Mouse (Mus musculus): Measurements from ENCODE around the gene Gsc. TPM values are rescaled to one million over a fixed set of nuclear protein-coding genes. Genes with fewer than 3 reads are reported as not detected.

Gsc gene
- total and polyA plus RNA-seq, 2 experiments: not detected

DNA sequence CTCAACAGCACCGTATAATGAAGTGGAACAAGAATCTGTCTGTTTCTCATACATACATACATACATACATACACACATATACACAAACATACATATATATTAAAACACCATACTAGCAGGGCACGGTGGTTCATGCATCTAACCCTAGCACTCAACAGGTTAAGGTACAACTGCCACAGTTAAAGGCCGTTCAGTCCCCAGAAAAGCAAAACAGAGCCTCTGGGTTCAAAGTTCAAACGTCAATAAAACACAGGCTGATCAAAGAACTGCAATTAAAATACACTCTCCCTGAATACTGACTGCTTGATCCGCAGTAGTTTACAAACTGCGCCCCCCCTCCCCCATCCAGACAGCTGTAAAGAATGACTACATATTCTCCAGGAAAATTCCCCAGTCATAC is 5.8 kb downstream of the Gsc start:
- Histone ChIP-seq H3K9ac (ENCODE audit: low read depth, low read length) (no peak overlapping the region), H3K27me3 (ENCODE audit: control insufficient read depth, insufficient read depth, low read length) (peaks cover 12% of the 10 kb centered on the region), H3K27ac (replicated peaks; ENCODE audit: insufficient read depth, low read depth, low read length) (no peak overlapping the region), H3K36me3 (ENCODE audit: control insufficient read depth, insufficient read depth, low read length) (no peaks in the 10 kb centered on the region), H3K4me3 (ENCODE audit: insufficient read depth, low read depth, low read length) (no peak overlapping the region), H3K4me1 (ENCODE audit: control insufficient read depth, insufficient read depth, low read length) (peaks cover 3% of the 10 kb centered on the region), H3K79me2 (ENCODE audit: control insufficient read depth, insufficient read depth, low read length) (no peaks in the 10 kb centered on the region)
- no peak for TF ChIP-seq CTCF (IDR thresholded peaks at IDR 0.05; ENCODE audit: low read depth, low read length)
- TF ChIP-seq POLR2A (IDR thresholded peaks at IDR 0.05; ENCODE audit: extremely low read depth, insufficient read depth, low read length): no peak
- DNase-seq (ENCODE audit: extremely low read depth, low read depth, low spot score): peak; percentile 73
- 20% methylated on average over 6 of the region's 6 CpGs for WGBS

DNA sequence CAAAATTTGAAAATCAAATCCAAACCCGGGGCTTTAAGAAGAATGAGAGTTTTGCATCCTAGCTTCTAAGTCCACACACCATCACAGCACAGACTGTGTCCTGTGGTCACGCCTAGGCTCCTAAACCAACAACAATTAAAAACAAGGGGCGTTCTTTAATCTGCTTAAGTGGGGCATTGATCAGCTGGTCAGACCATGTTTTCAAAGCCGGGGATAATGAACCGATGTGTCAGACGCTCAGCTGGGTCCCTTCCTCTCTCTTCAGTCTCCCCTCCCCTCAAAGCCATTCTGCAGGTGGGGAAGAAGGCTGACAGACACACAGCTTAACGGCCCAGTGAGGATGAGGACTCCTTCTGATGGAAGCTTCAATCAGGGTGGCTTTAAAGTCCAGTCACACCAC is 6.2 kb downstream of the Gsc start:
- no peak overlapping the region for H3K4me3 ChIP-seq (ENCODE audit: insufficient read depth, low read depth, low read length)
- TF ChIP-seq POLR2A (IDR thresholded peaks at IDR 0.05; ENCODE audit: extremely low read depth, insufficient read depth, low read length) (no peak), CTCF (IDR thresholded peaks at IDR 0.05; ENCODE audit: low read depth, low read length) (no peak)
- no peaks in the 10 kb centered on the region for H3K79me2 ChIP-seq (ENCODE audit: control insufficient read depth, insufficient read depth, low read length)
- H3K4me1 ChIP-seq (ENCODE audit: control insufficient read depth, insufficient read depth, low read length): peaks cover 3% of the 10 kb centered on the region
- 59% methylated on average over 7 of the region's 7 CpGs for WGBS
- no peaks in the 10 kb centered on the region for H3K36me3 ChIP-seq (ENCODE audit: control insufficient read depth, insufficient read depth, low read length)
- no peak for DNase-seq (ENCODE audit: extremely low read depth, low read depth, low spot score)
- peaks cover 8% of the 10 kb centered on the region for H3K27me3 ChIP-seq (ENCODE audit: control insufficient read depth, insufficient read depth, low read length)
- no peak overlapping the region for H3K9ac ChIP-seq (ENCODE audit: low read depth, low read length)
- H3K27ac ChIP-seq (replicated peaks; ENCODE audit: insufficient read depth, low read depth, low read length): no peak overlapping the region

DNA sequence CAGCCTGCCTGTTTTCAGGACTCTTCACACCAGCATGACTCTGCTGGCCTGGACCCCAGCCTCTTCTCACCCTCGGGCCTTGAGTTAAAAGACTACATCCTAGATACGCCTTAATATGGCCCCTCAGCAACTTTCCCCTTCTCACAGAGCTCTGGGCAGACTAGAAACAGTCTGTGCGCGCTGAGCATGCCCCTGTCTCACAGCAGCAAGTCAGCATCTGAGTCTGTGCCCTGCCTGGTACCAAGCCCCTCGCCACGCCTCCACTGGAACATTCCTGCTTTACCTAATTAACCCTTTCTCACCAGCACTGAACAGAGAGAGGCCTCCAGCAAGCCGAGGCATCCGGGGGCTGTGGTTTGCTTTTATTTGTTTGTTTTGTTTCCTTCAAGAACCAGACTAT is 11.8 kb downstream of the Gsc start:
- WGBS: 55% methylated on average over 8 of the region's 8 CpGs
- H3K79me2 ChIP-seq (ENCODE audit: control insufficient read depth, insufficient read depth, low read length): no peaks in the 10 kb centered on the region
- H3K9ac ChIP-seq (ENCODE audit: low read depth, low read length): no peak overlapping the region
- TF ChIP-seq POLR2A (IDR thresholded peaks at IDR 0.05; ENCODE audit: extremely low read depth, insufficient read depth, low read length): no peak
- TF ChIP-seq CTCF (IDR thresholded peaks at IDR 0.05; ENCODE audit: low read depth, low read length): no peak
- H3K27me3 ChIP-seq (ENCODE audit: control insufficient read depth, insufficient read depth, low read length): no peaks in the 10 kb centered on the region
- no peak overlapping the region for H3K4me3 ChIP-seq (ENCODE audit: insufficient read depth, low read depth, low read length)
- DNase-seq (ENCODE audit: extremely low read depth, low read depth, low spot score): no peak
- no peaks in the 10 kb centered on the region for H3K36me3 ChIP-seq (ENCODE audit: control insufficient read depth, insufficient read depth, low read length)
- H3K4me1 ChIP-seq (ENCODE audit: control insufficient read depth, insufficient read depth, low read length): no peaks in the 10 kb centered on the region
- no peak overlapping the region for H3K27ac ChIP-seq (replicated peaks; ENCODE audit: insufficient read depth, low read depth, low read length)

DNA sequence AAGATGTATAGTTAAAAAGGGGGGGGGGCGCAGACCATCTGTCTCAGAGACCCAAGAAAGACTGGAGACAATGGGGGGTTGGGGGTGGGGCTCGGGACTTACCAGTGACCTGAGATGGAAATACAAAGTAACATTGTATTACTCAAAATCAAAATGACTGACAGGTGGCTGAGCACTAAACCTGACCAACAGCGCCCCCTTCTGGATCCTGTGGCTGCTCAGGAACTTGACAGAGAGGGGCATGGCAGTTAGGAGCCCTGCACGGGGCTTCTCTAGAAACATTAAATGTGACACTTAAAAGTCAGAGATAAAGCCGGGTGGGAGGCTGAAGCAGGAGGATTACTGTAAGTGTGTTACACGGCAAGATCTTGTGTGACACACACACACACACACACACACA is 13.8 kb downstream of the Gsc start:
- H3K9ac ChIP-seq (ENCODE audit: low read depth, low read length): no peak overlapping the region
- no peak overlapping the region for H3K4me3 ChIP-seq (ENCODE audit: insufficient read depth, low read depth, low read length)
- no peak overlapping the region for H3K27ac ChIP-seq (replicated peaks; ENCODE audit: insufficient read depth, low read depth, low read length)
- H3K4me1 ChIP-seq (ENCODE audit: control insufficient read depth, insufficient read depth, low read length): no peaks in the 10 kb centered on the region
- H3K27me3 ChIP-seq (ENCODE audit: control insufficient read depth, insufficient read depth, low read length): no peaks in the 10 kb centered on the region
- 57% methylated on average over 6 of the region's 6 CpGs for WGBS
- H3K79me2 ChIP-seq (ENCODE audit: control insufficient read depth, insufficient read depth, low read length): no peaks in the 10 kb centered on the region
- no peak for DNase-seq (ENCODE audit: extremely low read depth, low read depth, low spot score)
- H3K36me3 ChIP-seq (ENCODE audit: control insufficient read depth, insufficient read depth, low read length): no peaks in the 10 kb centered on the region
- no peak for TF ChIP-seq POLR2A (IDR thresholded peaks at IDR 0.05; ENCODE audit: extremely low read depth, insufficient read depth, low read length)
- TF ChIP-seq CTCF (IDR thresholded peaks at IDR 0.05; ENCODE audit: low read depth, low read length): peak; percentile 26

DNA sequence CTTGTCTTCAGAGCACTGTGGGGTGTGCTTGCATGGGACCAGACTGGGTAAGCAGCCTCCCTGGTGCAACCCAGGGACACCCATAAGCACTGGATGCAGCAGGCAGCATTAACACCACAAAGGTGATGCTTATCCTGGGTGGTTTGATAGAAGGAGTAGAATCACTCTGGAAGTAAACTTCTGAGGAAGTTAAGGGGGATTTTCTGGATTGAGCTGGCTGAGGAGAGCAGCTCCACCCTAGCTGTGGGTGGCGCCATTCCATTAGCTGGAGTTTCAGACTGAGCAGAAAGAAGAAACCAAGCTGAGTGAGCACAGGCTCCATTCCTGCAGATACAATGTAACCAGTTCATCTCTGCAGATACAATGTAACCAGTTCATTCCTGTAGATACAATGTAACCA is 20.1 kb downstream of the Gsc start:
- 83% methylated on average over 1 of the region's 1 CpGs for WGBS
- Histone ChIP-seq H3K4me1 (ENCODE audit: control insufficient read depth, insufficient read depth, low read length) (no peaks in the 10 kb centered on the region), H3K4me3 (ENCODE audit: insufficient read depth, low read depth, low read length) (no peak overlapping the region), H3K9ac (ENCODE audit: low read depth, low read length) (no peak overlapping the region), H3K79me2 (ENCODE audit: control insufficient read depth, insufficient read depth, low read length) (no peaks in the 10 kb centered on the region), H3K36me3 (ENCODE audit: control insufficient read depth, insufficient read depth, low read length) (no peaks in the 10 kb centered on the region), H3K27me3 (ENCODE audit: control insufficient read depth, insufficient read depth, low read length) (no peaks in the 10 kb centered on the region), H3K27ac (replicated peaks; ENCODE audit: insufficient read depth, low read depth, low read length) (no peak overlapping the region)
- TF ChIP-seq CTCF (IDR thresholded peaks at IDR 0.05; ENCODE audit: low read depth, low read length) (0 out of 2 replicates have a peak, but pooled peaks have one; percentile 9), POLR2A (IDR thresholded peaks at IDR 0.05; ENCODE audit: extremely low read depth, insufficient read depth, low read length) (no peak)
- DNase-seq (ENCODE audit: extremely low read depth, low read depth, low spot score): no peak

DNA sequence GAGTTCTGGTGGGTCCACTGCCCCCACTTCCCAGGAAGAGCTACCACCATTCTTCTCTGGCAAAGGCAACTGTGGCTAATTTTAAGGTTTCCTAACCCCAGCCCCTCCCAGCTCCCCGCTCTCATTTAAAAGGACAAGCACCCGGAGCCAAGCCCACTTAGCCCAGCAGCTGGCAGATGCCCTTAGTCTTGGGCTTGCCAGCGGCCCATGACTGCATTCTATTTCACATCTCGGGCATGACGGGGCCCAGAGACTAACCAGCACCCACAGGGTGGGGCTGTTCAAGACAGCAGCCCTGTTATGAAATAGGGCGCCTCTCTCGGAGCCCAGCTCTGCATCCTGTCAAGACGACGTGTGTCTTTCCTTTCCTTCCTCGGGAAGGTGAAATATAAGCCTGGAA is 22.9 kb downstream of the Gsc start:
- Histone ChIP-seq H3K4me3 (ENCODE audit: insufficient read depth, low read depth, low read length) (no peak overlapping the region), H3K27ac (replicated peaks; ENCODE audit: insufficient read depth, low read depth, low read length) (no peak overlapping the region), H3K4me1 (ENCODE audit: control insufficient read depth, insufficient read depth, low read length) (no peaks in the 10 kb centered on the region), H3K79me2 (ENCODE audit: control insufficient read depth, insufficient read depth, low read length) (no peaks in the 10 kb centered on the region), H3K27me3 (ENCODE audit: control insufficient read depth, insufficient read depth, low read length) (no peaks in the 10 kb centered on the region), H3K36me3 (ENCODE audit: control insufficient read depth, insufficient read depth, low read length) (no peaks in the 10 kb centered on the region), H3K9ac (ENCODE audit: low read depth, low read length) (no peak overlapping the region)
- WGBS: 81% methylated on average over 10 of the region's 10 CpGs
- DNase-seq (ENCODE audit: extremely low read depth, low read depth, low spot score): no peak
- TF ChIP-seq CTCF (IDR thresholded peaks at IDR 0.05; ENCODE audit: low read depth, low read length) (no peak), POLR2A (IDR thresholded peaks at IDR 0.05; ENCODE audit: extremely low read depth, insufficient read depth, low read length) (no peak)
